Mouse (Mus musculus): ENCODE measurements around the gene Mroh3. TPM values are rescaled to one million over a fixed set of nuclear protein-coding genes. Genes with fewer than 3 reads are reported as not detected.

Mroh3 gene
- polyA plus RNA-seq, 1 experiment = not detected

GRCm38 (mm10) chr1:136230201-136230600, 17.6 kb upstream of the Mroh3 start:
- H3K27ac ChIP-seq (ENCODE audit: insufficient read depth, low read depth, low read length) = no peak overlapping the region
- TF ChIP-seq CTCF (IDR thresholded peaks at IDR 0.05; ENCODE audit: low read depth, low read length) (no peak), POLR2A (IDR thresholded peaks at IDR 0.05; ENCODE audit: borderline replicate concordance, low read depth, low read length) (no peak)
- H3K4me1 ChIP-seq (ENCODE audit: control insufficient read depth, insufficient read depth, low read length) = no peaks in the 10 kb centered on the region
- H3K4me3 ChIP-seq (ENCODE audit: insufficient read depth, low read length) = no peak overlapping the region

DNA sequence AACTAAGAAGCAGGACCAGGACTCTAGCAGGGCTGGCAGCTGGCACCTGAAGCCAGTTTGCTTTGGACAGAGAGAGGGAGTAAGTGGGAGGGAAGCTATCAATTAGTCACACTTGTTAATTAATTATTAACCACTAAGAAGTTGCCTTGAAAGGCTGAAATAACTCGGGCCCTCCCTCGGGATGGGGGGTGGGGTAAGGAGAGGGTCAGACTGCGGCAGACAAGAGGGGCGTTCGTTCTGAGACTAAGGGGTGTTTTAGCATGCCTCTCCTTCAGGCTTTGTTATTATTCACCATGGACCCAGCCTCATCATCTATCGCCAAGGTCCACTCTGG, 16.4 kb upstream of the Mroh3 start:
- H3K27ac ChIP-seq (ENCODE audit: insufficient read depth, low read depth, low read length) = no peak overlapping the region
- H3K4me1 ChIP-seq (ENCODE audit: control insufficient read depth, insufficient read depth, low read length) = no peaks in the 10 kb centered on the region
- H3K4me3 ChIP-seq (ENCODE audit: insufficient read depth, low read length) = no peak overlapping the region
- TF ChIP-seq CTCF (IDR thresholded peaks at IDR 0.05; ENCODE audit: low read depth, low read length) (no peak), POLR2A (IDR thresholded peaks at IDR 0.05; ENCODE audit: borderline replicate concordance, low read depth, low read length) (no peak)

DNA sequence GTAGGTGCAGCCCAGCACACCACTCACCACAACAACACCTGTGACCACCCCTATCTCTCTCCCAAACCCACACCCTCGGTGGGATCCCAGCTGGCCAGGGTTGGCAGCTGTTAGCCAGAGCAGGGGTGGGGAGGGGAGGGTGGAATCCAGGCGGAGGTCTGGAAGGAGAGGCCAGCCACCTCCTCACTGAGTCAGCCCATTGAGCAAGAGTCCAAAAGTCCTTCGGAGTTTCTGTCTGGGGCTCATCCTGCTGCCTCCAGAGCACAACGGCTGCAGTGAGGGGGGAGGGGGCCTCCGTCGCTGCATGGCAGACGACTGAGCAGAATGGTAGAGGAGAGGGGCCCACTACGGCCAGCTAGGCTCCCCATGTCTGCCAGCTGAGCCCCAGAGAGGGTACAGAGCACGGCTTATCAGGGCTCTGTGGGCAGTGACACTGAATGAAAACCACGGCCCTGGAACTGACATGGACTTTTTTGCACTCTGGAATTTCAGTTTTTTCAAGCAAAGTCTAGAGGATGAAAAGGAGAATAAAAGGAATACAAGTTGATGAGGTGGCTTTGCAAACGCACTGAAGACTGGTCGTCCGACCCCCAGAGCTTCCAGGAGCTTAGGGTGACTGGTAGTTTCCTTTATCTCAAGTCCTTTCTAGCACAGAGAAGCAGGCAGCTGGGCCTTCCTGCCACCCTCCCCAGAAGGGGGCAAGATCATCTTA, 15.9 kb upstream of the Mroh3 start:
- no peak overlapping the region for H3K27ac ChIP-seq (ENCODE audit: insufficient read depth, low read depth, low read length)
- no peak for TF ChIP-seq POLR2A (IDR thresholded peaks at IDR 0.05; ENCODE audit: borderline replicate concordance, low read depth, low read length)
- H3K4me3 ChIP-seq (ENCODE audit: insufficient read depth, low read length) = no peak overlapping the region
- no peaks in the 10 kb centered on the region for H3K4me1 ChIP-seq (ENCODE audit: control insufficient read depth, insufficient read depth, low read length)

DNA sequence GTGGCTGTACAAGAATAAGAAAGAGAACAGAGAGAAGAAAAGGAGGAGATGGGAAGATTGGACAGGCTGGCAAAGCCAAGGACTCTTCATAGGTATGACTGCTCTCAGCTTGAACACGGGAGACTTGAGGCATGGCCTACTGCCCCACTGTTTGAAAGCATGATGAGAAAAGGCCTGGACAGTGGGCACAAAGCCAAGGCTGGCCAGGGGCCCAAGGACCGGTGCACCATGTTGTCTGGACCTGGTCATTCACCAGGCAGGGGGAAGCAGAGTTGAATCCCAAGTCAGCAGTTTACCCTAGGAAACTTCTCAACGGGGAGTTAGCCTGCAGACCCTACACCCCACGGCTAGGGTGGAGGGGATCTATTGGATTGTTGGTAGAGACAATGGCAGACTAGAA, 15.2 kb upstream of the Mroh3 start:
- Histone ChIP-seq H3K4me3 (ENCODE audit: insufficient read depth, low read length) (no peak overlapping the region), H3K4me1 (ENCODE audit: control insufficient read depth, insufficient read depth, low read length) (no peaks in the 10 kb centered on the region), H3K27ac (ENCODE audit: insufficient read depth, low read depth, low read length) (no peak overlapping the region)
- TF ChIP-seq CTCF (IDR thresholded peaks at IDR 0.05; ENCODE audit: low read depth, low read length) = no peak
- TF ChIP-seq POLR2A (IDR thresholded peaks at IDR 0.05; ENCODE audit: borderline replicate concordance, low read depth, low read length) = no peak

GRCm38 (mm10) chr1:136226626-136227025, 14.0 kb upstream of the Mroh3 start:
- no peak overlapping the region for H3K4me3 ChIP-seq (ENCODE audit: insufficient read depth, low read length)
- no peak for TF ChIP-seq POLR2A (IDR thresholded peaks at IDR 0.05; ENCODE audit: borderline replicate concordance, low read depth, low read length)
- TF ChIP-seq CTCF (IDR thresholded peaks at IDR 0.05; ENCODE audit: low read depth, low read length) = no peak
- no peak overlapping the region for H3K27ac ChIP-seq (ENCODE audit: insufficient read depth, low read depth, low read length)
- no peaks in the 10 kb centered on the region for H3K4me1 ChIP-seq (ENCODE audit: control insufficient read depth, insufficient read depth, low read length)

- no peak for TF ChIP-seq POLR2A (IDR thresholded peaks at IDR 0.05; ENCODE audit: borderline replicate concordance, low read depth, low read length)
- no peak for TF ChIP-seq CTCF (IDR thresholded peaks at IDR 0.05; ENCODE audit: low read depth, low read length)
- no peaks in the 10 kb centered on the region for H3K4me1 ChIP-seq (ENCODE audit: control insufficient read depth, insufficient read depth, low read length)
- no peak overlapping the region for H3K4me3 ChIP-seq (ENCODE audit: insufficient read depth, low read length)
- H3K27ac ChIP-seq (ENCODE audit: insufficient read depth, low read depth, low read length) = no peak overlapping the region
These were observed 13.2 kb upstream of the Mroh3 start for GRCm38 (mm10) chr1:136225846-136226245.

- Histone ChIP-seq H3K27ac (ENCODE audit: insufficient read depth, low read depth, low read length) (no peak overlapping the region), H3K4me1 (ENCODE audit: control insufficient read depth, insufficient read depth, low read length) (no peaks in the 10 kb centered on the region), H3K4me3 (ENCODE audit: insufficient read depth, low read length) (no peak overlapping the region)
- TF ChIP-seq CTCF (IDR thresholded peaks at IDR 0.05; ENCODE audit: low read depth, low read length) (no peak), POLR2A (IDR thresholded peaks at IDR 0.05; ENCODE audit: borderline replicate concordance, low read depth, low read length) (no peak)
These were observed 11.2 kb upstream of the Mroh3 start for GRCm38 (mm10) chr1:136223758-136224342.

DNA sequence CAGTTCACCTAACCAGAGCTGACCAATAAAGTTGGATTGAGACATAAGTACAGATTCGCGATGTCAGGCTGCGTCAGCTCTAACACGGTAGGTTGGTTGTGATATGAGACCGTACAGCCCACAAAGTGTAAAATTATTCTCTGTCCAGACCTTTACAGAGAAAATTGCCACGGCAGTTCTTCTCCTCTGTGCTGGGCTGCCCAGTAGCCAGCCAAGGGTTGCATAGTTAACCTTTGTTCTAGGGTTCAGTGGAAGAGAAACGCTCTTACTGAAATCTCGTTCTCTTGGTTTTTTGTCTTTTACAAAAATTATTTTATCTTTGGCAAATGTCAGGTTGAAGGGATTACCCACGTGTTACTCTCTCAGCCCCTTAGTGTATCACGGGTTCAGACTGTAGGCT, 9.8 kb upstream of the Mroh3 start:
- Histone ChIP-seq H3K4me3 (ENCODE audit: insufficient read depth, low read length) (no peak overlapping the region), H3K27ac (ENCODE audit: insufficient read depth, low read depth, low read length) (no peak overlapping the region), H3K4me1 (ENCODE audit: control insufficient read depth, insufficient read depth, low read length) (no peaks in the 10 kb centered on the region)
- TF ChIP-seq POLR2A (IDR thresholded peaks at IDR 0.05; ENCODE audit: borderline replicate concordance, low read depth, low read length) = no peak
- TF ChIP-seq CTCF (IDR thresholded peaks at IDR 0.05; ENCODE audit: low read depth, low read length) = no peak

- Histone ChIP-seq H3K4me3 (ENCODE audit: insufficient read depth, low read length) (no peak overlapping the region), H3K4me1 (ENCODE audit: control insufficient read depth, insufficient read depth, low read length) (no peaks in the 10 kb centered on the region), H3K27ac (ENCODE audit: insufficient read depth, low read depth, low read length) (no peak overlapping the region)
- no peak for TF ChIP-seq POLR2A (IDR thresholded peaks at IDR 0.05; ENCODE audit: borderline replicate concordance, low read depth, low read length)
- TF ChIP-seq CTCF (IDR thresholded peaks at IDR 0.05; ENCODE audit: low read depth, low read length) = no peak
These were observed 7.6 kb upstream of the Mroh3 start for GRCm38 (mm10) chr1:136220037-136220871.

GRCm38 (mm10) chr1:136214304-136214703, 1.7 kb upstream of the Mroh3 start:
- H3K4me1 ChIP-seq (ENCODE audit: control insufficient read depth, insufficient read depth, low read length) = no peaks in the 10 kb centered on the region
- no peak overlapping the region for H3K27ac ChIP-seq (ENCODE audit: insufficient read depth, low read depth, low read length)
- no peak overlapping the region for H3K4me3 ChIP-seq (ENCODE audit: insufficient read depth, low read length)
- no peak for TF ChIP-seq CTCF (IDR thresholded peaks at IDR 0.05; ENCODE audit: low read depth, low read length)
- no peak for TF ChIP-seq POLR2A (IDR thresholded peaks at IDR 0.05; ENCODE audit: borderline replicate concordance, low read depth, low read length)
